Mouse (Mus musculus) C2C12 (cell line): ENCODE data around the gene Ppp1r1b.

Experiments
- CTCF ChIP-seq: IDR thresholded peaks from one replicate; pipeline ENCODE4 v1.5.1; 2011; ENCODE audit not compliant: control insufficient read depth, insufficient read depth, insufficient read length
- FOSL1 ChIP-seq: IDR thresholded peaks from one replicate; pipeline ENCODE4 v1.8.0; 2011; ENCODE audit warnings: mild to moderate bottlenecking, low read length; ENCODE audit not compliant: poor library complexity, insufficient read depth, severe bottlenecking
- MAX ChIP-seq: IDR thresholded peaks from one replicate; pipeline ENCODE4 v1.6.1; 2011; ENCODE audit warnings: mild to moderate bottlenecking, control low read depth
- USF1 ChIP-seq: IDR thresholded peaks from one replicate; pipeline ENCODE4 v1.6.1; 2011; ENCODE audit warnings: low read depth, mild to moderate bottlenecking, control low read depth, moderate library complexity

DNA sequence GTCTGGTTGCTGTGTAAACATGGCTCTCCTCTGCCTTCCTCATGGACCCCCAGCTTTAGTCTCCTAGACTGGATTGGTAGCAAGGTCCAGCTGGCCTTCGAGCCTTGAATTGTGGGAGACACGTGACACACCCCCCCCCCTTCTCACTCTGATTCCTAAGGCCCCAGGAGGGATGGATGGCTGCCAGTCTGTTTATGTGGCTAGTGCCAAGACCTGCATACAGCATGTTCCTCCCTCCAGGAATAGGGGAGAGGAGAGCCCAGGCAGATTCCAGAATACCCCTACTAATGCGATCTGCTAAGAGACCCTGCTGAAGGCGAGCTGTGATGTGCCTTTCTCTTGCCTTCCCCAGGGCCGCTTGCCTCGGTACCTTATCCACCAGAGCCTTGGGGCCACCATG lies 31.9 kb downstream of the Ppp1r1b start:
- TF ChIP-seq CTCF: no peak
- TF ChIP-seq MAX: no peak
- no peak for TF ChIP-seq USF1
- no peak for TF ChIP-seq FOSL1
